Mouse (Mus musculus) granulocyte monocyte progenitor cell, adult 5-6 weeks (primary cell): ENCODE results near the gene Add1. TPM values are rescaled to one million over a fixed set of nuclear protein-coding genes. Genes with fewer than 3 reads are reported as not detected.
A peak's percentile ranks its signal among the peaks of the same experiment; 100 is the strongest.
"Not testable (repeated sequence)": the region's sequence is repeated elsewhere in the genome, so short reads cannot be mapped to it uniquely, and the experiment has no call there.

ENCODE experiments used
- ATAC-seq: replicated peaks from 2 replicates; pipeline ENCODE4 v1.8.0; 2016; ENCODE audit warnings: mild to moderate bottlenecking, moderate TSS enrichment, inconsistent platforms; ENCODE audit not compliant: poor library complexity, severe bottlenecking
- total RNA-seq, 2 experiments: library from RNA; stranded (forward) in 1 of 2; stranded (reverse) in 1 of 2; fragments of 200-712, 200-1000 nt in 1 of 2; fragments of >200 nt in 1 of 2; fragmentation: Nextera tagmentation in 1 of 2; gene quantifications; 2 replicates each; pipeline ENCODE4 v1.2.3; 2014 to 2017

The Add1 gene
- total RNA-seq, 2 experiments from 2014 or later: 65.6 to 82.6 TPM

- ATAC-seq: peak; percentile 73
These were observed 23.8 kb upstream of the Add1 start for GRCm38 (mm10) chr5:34549483-34550221.

- ATAC-seq: no peak
These were observed 23.2 kb upstream of the Add1 start for GRCm38 (mm10) chr5:34550251-34550650.

GRCm38 (mm10) chr5:34551821-34552220, 21.6 kb upstream of the Add1 start:
- no peak for ATAC-seq

GRCm38 (mm10) chr5:34563854-34564253, 9.6 kb upstream of the Add1 start:
- ATAC-seq: no peak

- ATAC-seq: no peak
These were observed 9.2 kb upstream of the Add1 start for GRCm38 (mm10) chr5:34564291-34564690.

- ATAC-seq: no peak; the same call in 1 of the 2 replicates
These were observed 7.8 kb upstream of the Add1 start for GRCm38 (mm10) chr5:34565545-34566283.

GRCm38 (mm10) chr5:34571551-34571950, 1.9 kb upstream of the Add1 start:
- no peak for ATAC-seq

GRCm38 (mm10) chr5:34572568-34572967, 896 bp upstream of the Add1 start:
- ATAC-seq: not testable (repeated sequence)

- peak; percentile 23 for ATAC-seq
These were observed 1.3 kb downstream of the Add1 start for GRCm38 (mm10) chr5:34574721-34575120.

- ATAC-seq: no peak
These were observed 2.8 kb downstream of the Add1 start for GRCm38 (mm10) chr5:34576286-34576685.

- ATAC-seq: no peak
These were observed 4.7 kb downstream of the Add1 start for GRCm38 (mm10) chr5:34578038-34578655.

- ATAC-seq: no peak
These were observed 5.9 kb downstream of the Add1 start for GRCm38 (mm10) chr5:34579377-34579776.

GRCm38 (mm10) chr5:34581671-34582313, 8.3 kb downstream of the Add1 start:
- peak; percentile 30 for ATAC-seq

GRCm38 (mm10) chr5:34582314-34582675, 8.8 kb downstream of the Add1 start:
- no peak for ATAC-seq

- no peak for ATAC-seq
These were observed 11.8 kb downstream of the Add1 start for GRCm38 (mm10) chr5:34585216-34585615.

GRCm38 (mm10) chr5:34587881-34588280, 14.4 kb downstream of the Add1 start:
- no peak for ATAC-seq

- no peak for ATAC-seq
These were observed 16.6 kb downstream of the Add1 start for GRCm38 (mm10) chr5:34590059-34590458.

- ATAC-seq: no peak
These were observed 17.2 kb downstream of the Add1 start for GRCm38 (mm10) chr5:34590702-34591101.

- ATAC-seq: no peak
These were observed 18.0 kb downstream of the Add1 start for GRCm38 (mm10) chr5:34591388-34592004.

- ATAC-seq: not testable (repeated sequence)
These were observed 18.8 kb downstream of the Add1 start for GRCm38 (mm10) chr5:34592224-34592623.
